Mouse (Mus musculus) brain, adult 2 months (tissue): Measurements from ENCODE around the gene Tas2r113.
"Not testable (repeated sequence)": the region's sequence is repeated elsewhere in the genome, so short reads cannot be mapped to it uniquely, and the experiment has no call there.

Source experiments
- DNase-seq: peaks from one replicate; pipeline ENCODE4 v3.0.0; 2011; ENCODE audit warnings: low read depth, low spot score

Gene Tas2r113

GRCm38 (mm10) chr6:132892711-132893110 is at the start of gene Tas2r113:
Gene Tas2r113 (plus strand): TSS chr6:132893011.
- DNase-seq: no peak

DNA sequence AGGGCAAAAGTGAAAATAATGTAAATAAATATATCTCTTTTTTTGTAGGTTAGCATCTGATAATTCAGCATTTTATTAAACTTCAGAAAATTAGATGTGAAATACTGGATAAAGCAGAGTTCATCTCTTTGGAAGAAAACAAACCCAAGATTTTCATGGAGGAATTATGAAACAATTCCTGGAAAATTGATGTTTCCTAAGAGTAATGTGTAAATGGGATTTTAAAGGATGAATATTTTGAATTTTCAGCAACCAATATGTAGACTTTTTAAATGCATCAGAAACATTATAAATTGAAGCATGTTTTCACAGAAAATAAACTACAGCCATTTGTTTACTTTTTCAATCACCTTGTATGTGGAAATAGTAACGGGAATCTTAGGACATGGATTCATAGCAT is 46.0 kb upstream of the Tas2r113 start, which contains the start of gene Tas2r123:
Gene Tas2r123 (plus strand): TSS at position 301 of the 400 bp plus-strand sequence.
- DNase-seq: no peak

GRCm38 (mm10) chr6:132855138-132855537 is 37.7 kb upstream of the Tas2r113 start, which contains the start of gene Tas2r116:
Gene Tas2r116 (plus strand): TSS chr6:132855438.
- DNase-seq: no peak

- no peak for DNase-seq
Observed at GRCm38 (mm10) chr6:132867708-132868107, 25.1 kb upstream of the Tas2r113 start, which contains the start of gene Tas2r110. Gene Tas2r110 (plus strand): TSS chr6:132868008.

DNA sequence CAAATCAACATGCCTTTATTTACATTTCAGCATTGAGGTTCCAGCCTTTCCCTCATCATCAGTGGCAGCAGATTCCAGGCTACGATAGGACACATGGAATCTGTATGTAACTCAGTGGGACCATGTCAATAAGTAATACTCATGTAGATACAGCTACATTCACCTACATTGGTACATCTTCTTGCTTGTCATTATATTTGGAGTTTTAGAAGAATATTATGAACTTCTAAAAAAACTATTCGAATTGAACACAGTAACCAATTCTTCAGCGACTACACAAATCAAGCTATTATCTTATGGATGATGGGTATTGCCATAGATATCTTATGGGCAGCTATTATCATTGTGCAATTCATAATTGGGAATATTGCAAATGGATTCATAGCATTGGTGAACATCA is 16.5 kb downstream of the Tas2r113 start, which contains the start of gene Tas2r125:
Gene Tas2r125 (plus strand): TSS at position 301 of the 400 bp plus-strand sequence.
- no peak for DNase-seq

DNA sequence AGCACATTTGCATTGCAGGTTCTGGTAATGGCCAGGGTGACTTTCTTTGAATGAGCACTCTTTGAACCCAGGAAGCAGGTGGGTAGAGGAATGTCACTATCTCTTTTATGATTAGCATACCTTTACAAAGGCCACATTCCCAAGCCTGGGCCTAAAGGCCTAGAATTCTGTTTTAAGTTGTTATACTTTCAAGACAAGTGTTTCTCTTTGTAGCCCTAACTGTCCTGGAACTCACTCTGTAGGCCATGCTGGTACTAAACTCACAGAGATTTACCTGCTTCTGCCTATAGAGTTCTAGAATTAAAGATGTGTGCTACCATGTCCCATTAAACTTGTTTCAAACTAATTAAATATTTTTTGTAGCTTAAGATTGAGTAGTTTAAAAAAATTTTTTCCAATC is 48.6 kb downstream of the Tas2r113 start:
- not testable (repeated sequence) for DNase-seq
